Mouse (Mus musculus) hindbrain, embryonic 16.5 days (tissue): Measurements from ENCODE around the gene Pla1a. TPM values are rescaled to one million over a fixed set of nuclear protein-coding genes. Genes with fewer than 3 reads are reported as not detected.

Source experiments
- ATAC-seq: fragments of 200-750 bp; cut with Nextera tagmentation; 2 replicates; pipeline ENCODE4 v1.8.0; 2017; ENCODE audit warnings: moderate TSS enrichment, moderate library complexity
- H3K27ac ChIP-seq: fragments of 300-500 bp; sonication (generic); 2 replicates; pipeline ENCODE4 v1.5.1; 2014; ENCODE audit warnings: low read depth, mild to moderate bottlenecking, control low read depth, low read length, moderate library complexity
- H3K27me3 ChIP-seq: fragments of 300-500 bp; sonication (generic); replicated peaks from 2 replicates; pipeline ENCODE4 v1.6.1; 2014; ENCODE audit warnings: low read length; ENCODE audit not compliant: control insufficient read depth, insufficient read depth
- H3K36me3 ChIP-seq: fragments of 300-500 bp; sonication (generic); 2 replicates; pipeline ENCODE4 v1.6.1; 2014; ENCODE audit warnings: mild to moderate bottlenecking, low read length, moderate library complexity, mixed read lengths; ENCODE audit not compliant: control insufficient read depth, insufficient read depth
- H3K4me1 ChIP-seq: fragments of 300-500 bp; sonication (generic); 2 replicates; pipeline ENCODE4 v1.6.1; 2014; ENCODE audit warnings: low read depth, low read length; ENCODE audit not compliant: control insufficient read depth, insufficient read depth
- H3K4me2 ChIP-seq: fragments of 300-500 bp; sonication (generic); 2 replicates; pipeline ENCODE4 v1.6.1; 2014; ENCODE audit warnings: mild to moderate bottlenecking, low read length, control low read depth, moderate library complexity
- H3K4me3 ChIP-seq: fragments of 300-500 bp; sonication (generic); 2 replicates; pipeline ENCODE4 v1.5.1; 2014; ENCODE audit warnings: mild to moderate bottlenecking, low read length, control low read depth, moderate library complexity
- H3K9ac ChIP-seq: fragments of 300-500 bp; sonication (generic); 2 replicates; pipeline ENCODE4 v1.6.1; 2014; ENCODE audit warnings: low read depth, mild to moderate bottlenecking, control low read depth, low read length, moderate library complexity
- H3K9me3 ChIP-seq: fragments of 300-500 bp; sonication (generic); 2 replicates; pipeline ENCODE4 v1.6.1; 2014; ENCODE audit warnings: mild to moderate bottlenecking, low read length, moderate library complexity; ENCODE audit not compliant: control insufficient read depth
- WGBS: fragments of 180-500 bp; shearing (Covaris S2); extraction: QIAGEN DNeasy Blood & Tissue Kit; methylation state at CpG from one replicate; pipeline ENCODE4 v1.1.7; 2014; 5-methylcytosine and 5-hydroxymethylcytosine counted together
- polyA plus RNA-seq: library from polyadenylated mRNA; unstranded; fragments of >200 nt; fragmentation: Nextera tagmentation; extraction: Ambion mirVana; gene quantifications from 2 replicates; pipeline ENCODE4 v1.2.1, GENCODE M21; 2015

The Pla1a gene
- polyA plus RNA-seq, 1 experiment from 2014 or later: 0.81 TPM

DNA sequence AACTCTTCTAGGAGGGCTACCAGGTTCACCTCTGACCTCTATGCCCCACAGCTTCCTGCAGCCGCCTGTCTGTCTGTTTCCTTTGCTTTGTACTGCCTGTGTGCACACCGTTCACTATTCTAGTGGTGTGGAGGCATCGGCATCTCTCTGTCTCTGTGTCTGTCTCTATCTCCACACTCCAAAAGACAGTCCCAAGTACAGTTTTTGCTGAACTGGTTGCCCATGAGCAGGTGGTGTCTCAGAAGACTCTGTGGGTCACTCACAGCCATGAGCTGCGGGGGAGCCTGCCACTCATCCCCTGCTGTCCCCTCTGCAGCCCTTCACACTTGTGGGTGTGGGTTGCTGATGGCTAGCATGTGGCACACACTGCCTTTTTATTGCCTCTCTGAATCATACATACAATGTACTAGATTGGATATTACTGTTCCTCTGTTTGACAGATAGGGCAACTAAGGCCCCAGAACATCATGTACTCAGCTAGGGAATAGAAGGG, 62.9 kb downstream of the Pla1a start:
- no peaks in the 10 kb centered on the region for H3K4me1 ChIP-seq
- no peaks in the 10 kb centered on the region for H3K36me3 ChIP-seq
- no peak overlapping the region for H3K9ac ChIP-seq
- H3K27ac ChIP-seq: no peak overlapping the region
- no peaks in the 10 kb centered on the region for H3K27me3 ChIP-seq
- WGBS: 82% methylated on average over 4 of the region's 4 CpGs
- H3K9me3 ChIP-seq: no peaks in the 10 kb centered on the region
- ATAC-seq: no peak
- no peak overlapping the region for H3K4me2 ChIP-seq
- no peak overlapping the region for H3K4me3 ChIP-seq

DNA sequence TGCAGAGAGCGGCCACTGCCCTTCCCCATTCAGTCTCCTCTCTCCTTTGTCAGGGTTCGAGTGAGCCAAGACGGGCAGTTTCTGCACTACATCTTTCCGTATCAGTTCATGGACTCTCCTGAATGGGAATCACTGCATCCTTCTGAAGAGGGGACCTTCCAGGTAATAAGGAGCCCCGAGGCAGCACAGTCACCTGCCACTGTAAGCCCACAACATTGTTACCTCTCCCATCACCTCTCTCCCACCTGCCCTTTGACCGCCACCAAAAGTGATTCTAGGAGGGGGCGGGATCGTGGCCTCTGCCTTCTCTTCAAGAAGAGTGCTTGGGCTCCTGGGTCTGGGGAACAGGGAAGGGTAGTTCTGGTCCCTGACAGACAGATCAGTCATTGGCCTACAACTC, 63.5 kb downstream of the Pla1a start:
- Histone ChIP-seq H3K9ac (no peak overlapping the region), H3K36me3 (no peaks in the 10 kb centered on the region), H3K4me2 (no peak overlapping the region), H3K27ac (no peak overlapping the region), H3K4me3 (no peak overlapping the region), H3K4me1 (no peaks in the 10 kb centered on the region), H3K9me3 (no peaks in the 10 kb centered on the region), H3K27me3 (no peaks in the 10 kb centered on the region)
- 89% methylated on average over 8 of the region's 8 CpGs for WGBS
- no peak for ATAC-seq

DNA sequence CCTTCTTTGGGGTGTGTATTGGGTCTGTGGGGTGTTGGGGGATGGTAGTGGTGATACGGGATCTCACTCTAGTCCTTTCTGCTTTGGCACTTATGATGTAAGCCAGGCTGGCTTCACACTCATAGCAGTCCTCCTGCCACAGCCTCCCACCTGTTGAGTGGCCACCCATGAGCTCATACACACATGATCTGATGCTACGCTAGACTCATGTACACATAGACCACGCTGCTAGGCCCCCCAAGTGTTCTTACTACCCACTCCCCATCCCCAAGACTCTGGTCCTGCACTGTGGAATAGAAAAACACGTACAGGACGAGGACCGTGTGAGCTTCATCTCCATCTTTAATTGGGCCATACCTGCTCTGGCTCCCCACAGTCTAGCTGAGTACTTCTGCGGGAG, 63.9 kb downstream of the Pla1a start:
- H3K4me3 ChIP-seq: no peak overlapping the region
- H3K27me3 ChIP-seq: no peaks in the 10 kb centered on the region
- ATAC-seq: no peak
- H3K9me3 ChIP-seq: no peaks in the 10 kb centered on the region
- H3K4me1 ChIP-seq: no peaks in the 10 kb centered on the region
- WGBS: 85% methylated on average over 7 of the region's 7 CpGs
- H3K27ac ChIP-seq: no peak overlapping the region
- no peak overlapping the region for H3K9ac ChIP-seq
- no peak overlapping the region for H3K4me2 ChIP-seq
- H3K36me3 ChIP-seq: no peaks in the 10 kb centered on the region

DNA sequence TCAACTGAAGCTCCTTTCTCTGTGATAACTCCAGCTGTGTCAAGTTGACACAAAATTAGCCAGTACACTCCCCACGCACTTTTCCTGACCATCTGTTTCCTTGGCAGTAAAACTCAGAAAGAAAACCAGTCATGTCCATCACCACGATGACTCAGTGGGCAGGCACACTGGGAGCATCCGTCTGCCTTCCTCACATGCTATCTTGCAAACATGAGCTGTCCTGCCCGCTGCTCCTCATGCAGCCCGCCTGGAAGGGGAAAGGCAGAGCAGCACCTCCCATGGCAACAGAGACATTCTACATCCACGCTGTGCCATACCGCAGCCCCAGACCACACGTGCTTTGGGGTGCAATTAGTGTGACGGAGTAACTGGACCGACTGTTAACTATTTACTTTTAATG, 64.6 kb downstream of the Pla1a start:
- H3K4me2 ChIP-seq: no peak overlapping the region
- no peaks in the 10 kb centered on the region for H3K9me3 ChIP-seq
- H3K27me3 ChIP-seq: no peaks in the 10 kb centered on the region
- no peaks in the 10 kb centered on the region for H3K36me3 ChIP-seq
- 0 out of 2 replicates have a peak, but pooled peaks have one; percentile 40 for ATAC-seq
- H3K9ac ChIP-seq: no peak overlapping the region
- WGBS: 55% methylated on average over 10 of the region's 10 CpGs
- no peak overlapping the region for H3K4me3 ChIP-seq
- H3K4me1 ChIP-seq: no peaks in the 10 kb centered on the region
- no peak overlapping the region for H3K27ac ChIP-seq

DNA sequence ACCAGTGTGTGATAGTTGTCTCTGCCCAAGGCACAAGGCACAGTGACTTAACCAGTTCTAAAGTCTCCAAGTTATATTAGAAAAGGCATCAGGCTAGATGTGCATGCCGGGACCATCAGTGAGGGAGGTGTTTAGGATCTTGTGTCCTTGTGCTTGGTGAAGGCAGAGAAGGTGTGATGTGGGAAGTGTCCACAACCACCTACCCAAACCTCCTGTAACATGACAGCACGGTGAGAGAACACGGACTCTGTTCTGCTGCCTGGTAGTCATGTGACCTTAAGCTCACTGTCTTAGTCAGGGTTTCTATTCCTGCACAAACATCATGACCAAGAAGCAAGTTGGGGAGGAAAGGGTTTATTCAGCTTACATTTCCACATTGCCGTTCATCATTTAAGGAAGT, 66.7 kb downstream of the Pla1a start:
- H3K27ac ChIP-seq: no peak overlapping the region
- WGBS: 98% methylated on average over 4 of the region's 4 CpGs
- H3K4me2 ChIP-seq: no peak overlapping the region
- H3K9me3 ChIP-seq: no peaks in the 10 kb centered on the region
- no peak overlapping the region for H3K4me3 ChIP-seq
- no peaks in the 10 kb centered on the region for H3K36me3 ChIP-seq
- H3K27me3 ChIP-seq: no peaks in the 10 kb centered on the region
- H3K4me1 ChIP-seq: no peaks in the 10 kb centered on the region
- no peak for ATAC-seq
- no peak overlapping the region for H3K9ac ChIP-seq

DNA sequence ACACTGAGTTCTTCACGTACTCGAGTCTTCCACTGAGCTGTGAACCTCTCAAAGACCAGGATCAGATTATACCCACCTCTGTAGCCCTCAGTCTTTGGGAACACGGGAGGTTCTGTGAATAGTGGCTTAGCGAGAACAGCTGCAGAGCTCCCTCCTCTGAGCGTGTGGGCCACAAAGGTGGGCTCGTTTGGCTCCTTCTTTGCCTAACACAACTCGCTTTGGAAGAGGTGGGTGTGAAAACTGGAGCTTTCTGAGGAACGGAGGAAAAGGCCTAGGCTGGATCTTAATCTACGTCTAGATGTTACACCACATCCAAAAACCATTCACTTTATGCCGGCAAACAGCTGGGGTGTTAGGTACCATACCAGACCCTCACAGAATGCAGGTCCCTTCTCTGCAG, 67.6 kb downstream of the Pla1a start:
- Histone ChIP-seq H3K27me3 (no peaks in the 10 kb centered on the region), H3K27ac (no peak overlapping the region), H3K9me3 (no peaks in the 10 kb centered on the region), H3K4me2 (no peak overlapping the region), H3K4me1 (no peaks in the 10 kb centered on the region), H3K4me3 (no peak overlapping the region), H3K36me3 (no peaks in the 10 kb centered on the region), H3K9ac (no peak overlapping the region)
- 84% methylated on average over 10 of the region's 10 CpGs for WGBS
- no peak for ATAC-seq

DNA sequence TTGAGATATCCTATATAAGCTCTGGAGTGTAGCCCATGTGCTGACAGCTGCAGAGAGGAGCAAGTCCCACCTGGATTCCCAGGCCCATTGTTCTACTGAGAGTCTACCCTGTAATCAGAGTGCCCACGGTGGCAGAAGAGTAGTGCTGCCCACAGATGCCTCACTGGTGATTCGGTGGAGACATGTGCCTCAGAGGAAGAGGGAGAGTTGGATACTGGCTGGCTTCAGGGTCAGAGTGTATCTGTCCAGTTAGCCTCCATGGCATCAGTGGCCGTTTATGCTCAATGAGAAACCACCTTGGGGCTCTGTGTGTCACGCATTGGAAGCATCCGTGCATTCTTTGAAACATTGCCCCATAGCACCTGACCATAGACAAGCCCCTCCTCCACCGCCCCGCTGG, 69.3 kb downstream of the Pla1a start:
- Histone ChIP-seq H3K4me1 (no peaks in the 10 kb centered on the region), H3K9ac (no peak overlapping the region), H3K36me3 (no peaks in the 10 kb centered on the region), H3K27me3 (no peaks in the 10 kb centered on the region), H3K4me2 (no peak overlapping the region), H3K9me3 (no peaks in the 10 kb centered on the region), H3K4me3 (no peak overlapping the region), H3K27ac (no peak overlapping the region)
- 89% methylated on average over 7 of the region's 7 CpGs for WGBS
- ATAC-seq: no peak

DNA sequence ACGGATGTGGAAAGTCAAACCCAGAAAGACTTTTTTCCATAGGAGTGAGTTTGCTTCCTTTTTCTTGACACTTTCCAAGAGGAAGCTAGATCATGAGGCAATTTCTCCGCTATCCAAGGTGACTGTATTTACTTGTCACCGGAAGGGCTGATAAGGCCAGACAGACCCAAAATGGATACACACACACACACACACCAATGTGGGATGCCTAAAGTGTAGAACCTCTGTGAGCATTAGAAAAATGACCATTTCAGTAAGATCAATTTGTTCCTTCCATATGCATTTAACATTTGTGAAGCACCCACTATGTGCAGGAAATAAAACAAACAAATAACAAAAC, 69.7 kb downstream of the Pla1a start:
- Histone ChIP-seq H3K4me3 (no peak overlapping the region), H3K9ac (no peak overlapping the region), H3K27me3 (no peaks in the 10 kb centered on the region), H3K9me3 (no peaks in the 10 kb centered on the region), H3K36me3 (no peaks in the 10 kb centered on the region), H3K4me1 (no peaks in the 10 kb centered on the region), H3K27ac (no peak overlapping the region), H3K4me2 (no peak overlapping the region)
- WGBS: 87% methylated on average over 3 of the region's 3 CpGs
- no peak for ATAC-seq

DNA sequence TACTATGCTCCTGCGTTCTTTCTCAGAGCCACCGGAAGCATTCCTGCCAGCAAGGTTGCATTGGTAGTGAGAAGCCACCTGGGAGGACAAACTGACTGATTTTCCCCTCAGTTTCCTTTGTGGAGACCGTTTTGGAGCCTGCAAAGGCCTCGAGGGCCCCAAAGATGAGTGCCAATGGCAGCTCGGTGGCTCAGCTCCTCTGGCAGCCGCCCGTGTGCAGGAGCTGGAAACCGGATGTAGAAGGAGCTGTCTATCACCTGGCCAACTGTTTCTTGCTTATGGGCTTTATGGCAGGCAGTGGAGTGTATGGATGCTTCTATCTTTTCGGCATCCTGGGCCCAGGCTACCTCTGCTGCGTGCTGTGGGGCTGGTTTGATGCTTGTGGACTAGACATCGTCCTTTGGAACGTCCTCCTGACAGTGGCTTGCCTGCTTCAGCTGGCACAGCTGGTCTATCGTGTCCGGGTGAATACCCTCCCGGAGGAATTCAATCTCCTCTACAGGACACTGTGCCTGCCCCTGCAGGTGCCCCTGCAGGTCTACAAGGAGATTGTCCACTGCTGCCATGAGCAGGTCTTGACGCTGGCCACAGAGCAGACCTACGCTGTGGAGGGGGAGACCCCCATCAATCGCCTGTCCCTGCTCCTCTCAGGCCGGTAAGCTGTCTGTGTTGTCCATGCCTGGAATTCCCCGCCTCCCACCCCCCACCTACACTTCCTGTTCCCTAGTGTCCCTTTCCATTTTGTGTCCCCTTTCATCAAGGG, 70.3 kb downstream of the Pla1a start:
- Histone ChIP-seq H3K9ac (no peak overlapping the region), H3K4me2 (no peak overlapping the region), H3K27ac (no peak overlapping the region), H3K4me3 (no peak overlapping the region), H3K9me3 (no peaks in the 10 kb centered on the region), H3K27me3 (no peaks in the 10 kb centered on the region), H3K36me3 (no peaks in the 10 kb centered on the region), H3K4me1 (no peaks in the 10 kb centered on the region)
- ATAC-seq: no peak
- WGBS: 83% methylated on average over 20 of the region's 20 CpGs
